Mouse (Mus musculus): ENCODE results near the gene Ablim1. TPM values are rescaled to one million over a fixed set of nuclear protein-coding genes. Genes with fewer than 3 reads are reported as not detected.
A peak's percentile ranks its signal among the peaks of the same experiment; 100 is the strongest.

Ablim1 gene
- polyA plus RNA-seq, 1 experiment from 2014 or later, result 39.3 TPM

DNA sequence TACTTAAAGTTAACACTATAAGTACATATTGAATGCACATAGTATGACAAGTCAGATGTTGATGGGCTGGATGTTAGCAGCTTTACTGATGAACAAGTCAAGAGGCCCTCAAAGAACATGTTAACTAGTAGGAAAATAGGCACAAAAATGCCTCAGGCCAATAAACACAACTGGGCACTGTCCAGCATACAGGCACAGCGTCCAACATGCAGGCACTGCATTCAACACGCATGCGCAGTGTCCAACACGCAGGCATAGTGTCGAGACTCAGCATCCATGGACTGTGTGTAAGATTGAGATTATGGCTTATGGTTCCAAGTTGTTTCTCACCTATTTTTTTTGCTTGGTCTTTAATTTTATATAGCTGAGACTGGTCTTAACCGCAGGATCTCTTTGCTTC is 92.1 kb downstream of the Ablim1 start:
- Histone ChIP-seq H3K4me1 (ENCODE audit: insufficient read depth, low read length) (peaks cover 7% of the 10 kb centered on the region; the same call in 1 of the 2 replicates), H3K27ac (ENCODE audit: low read length) (no peak overlapping the region), H3K9me3 (ENCODE audit: low read length) (no peaks in the 10 kb centered on the region), H3K4me3 (ENCODE audit: low read length) (no peak overlapping the region), H3K4me2 (replicated peaks; ENCODE audit: low read depth, low read length) (no peak overlapping the region), H3K9ac (replicated peaks; ENCODE audit: low read length) (no peak overlapping the region), H3K36me3 (ENCODE audit: insufficient read depth, low read length) (no peaks in the 10 kb centered on the region), H3K27me3 (ENCODE audit: insufficient read depth, low read length) (no peaks in the 10 kb centered on the region)
- no peak for ATAC-seq (ENCODE audit: low FRiP score, low TSS enrichment)
- 92% methylated on average over 6 of the region's 6 CpGs for WGBS

DNA sequence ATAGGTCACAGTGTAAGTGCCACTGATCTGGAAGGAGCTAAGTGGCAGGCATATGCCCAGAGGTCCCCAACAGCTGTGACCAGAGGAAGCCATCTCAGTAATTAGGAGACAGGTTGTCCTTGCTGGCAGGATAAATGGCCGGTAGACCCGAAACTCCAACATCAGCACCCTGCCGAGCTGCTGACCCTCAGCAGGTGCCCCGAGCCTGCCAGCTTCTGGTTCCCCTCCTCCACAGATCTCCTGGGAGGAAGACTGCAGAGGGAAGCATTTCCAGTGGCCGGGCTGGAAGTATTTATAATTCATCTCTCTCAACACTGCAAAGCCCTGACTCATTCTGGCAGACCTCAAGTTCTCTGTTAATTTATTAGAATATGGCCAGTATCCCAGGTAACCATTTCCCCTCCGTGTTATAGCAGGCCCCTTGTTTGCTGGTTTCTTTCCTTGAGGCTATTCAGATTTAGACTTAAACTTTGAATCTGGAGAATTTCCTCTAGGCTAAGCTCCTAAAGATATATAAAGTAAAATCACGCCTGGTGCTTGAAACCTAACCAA is 93.0 kb downstream of the Ablim1 start:
- peaks cover 7% of the 10 kb centered on the region; the same call in 1 of the 2 replicates for H3K4me1 ChIP-seq (ENCODE audit: insufficient read depth, low read length)
- H3K4me2 ChIP-seq (replicated peaks; ENCODE audit: low read depth, low read length), result no peak overlapping the region
- H3K36me3 ChIP-seq (ENCODE audit: insufficient read depth, low read length), result no peaks in the 10 kb centered on the region
- no peak overlapping the region for H3K9ac ChIP-seq (replicated peaks; ENCODE audit: low read length)
- H3K4me3 ChIP-seq (ENCODE audit: low read length), result no peak overlapping the region
- 36% methylated on average over 7 of the region's 7 CpGs for WGBS
- H3K27ac ChIP-seq (ENCODE audit: low read length), result no peak overlapping the region
- H3K9me3 ChIP-seq (ENCODE audit: low read length), result no peaks in the 10 kb centered on the region
- no peak for ATAC-seq (ENCODE audit: low FRiP score, low TSS enrichment)
- no peaks in the 10 kb centered on the region for H3K27me3 ChIP-seq (ENCODE audit: insufficient read depth, low read length)

GRCm38 (mm10) chr19:57219758-57220157 is 95.0 kb downstream of the Ablim1 start:
- Histone ChIP-seq H3K4me3 (ENCODE audit: low read length) (no peak overlapping the region), H3K36me3 (ENCODE audit: insufficient read depth, low read length) (no peaks in the 10 kb centered on the region), H3K27me3 (ENCODE audit: insufficient read depth, low read length) (no peaks in the 10 kb centered on the region), H3K4me2 (replicated peaks; ENCODE audit: low read depth, low read length) (no peak overlapping the region), H3K27ac (ENCODE audit: low read length) (no peak overlapping the region), H3K9ac (replicated peaks; ENCODE audit: low read length) (no peak overlapping the region; the same call in 1 of the 2 replicates), H3K4me1 (ENCODE audit: insufficient read depth, low read length) (peaks cover 7% of the 10 kb centered on the region; the same call in 1 of the 2 replicates), H3K9me3 (ENCODE audit: low read length) (no peaks in the 10 kb centered on the region)
- WGBS, result 72% methylated on average over 11 of the region's 11 CpGs
- no peak for ATAC-seq (ENCODE audit: low FRiP score, low TSS enrichment)

GRCm38 (mm10) chr19:57217161-57217560 is 97.6 kb downstream of the Ablim1 start:
- no peaks in the 10 kb centered on the region for H3K36me3 ChIP-seq (ENCODE audit: insufficient read depth, low read length)
- WGBS, result 61% methylated on average over 4 of the region's 4 CpGs
- H3K4me1 ChIP-seq (ENCODE audit: insufficient read depth, low read length), result peaks cover 7% of the 10 kb centered on the region; the same call in 1 of the 2 replicates
- no peak for ATAC-seq (ENCODE audit: low FRiP score, low TSS enrichment)
- H3K27me3 ChIP-seq (ENCODE audit: insufficient read depth, low read length), result no peaks in the 10 kb centered on the region
- no peak overlapping the region for H3K4me3 ChIP-seq (ENCODE audit: low read length)
- no peak overlapping the region for H3K4me2 ChIP-seq (replicated peaks; ENCODE audit: low read depth, low read length)
- no peaks in the 10 kb centered on the region for H3K9me3 ChIP-seq (ENCODE audit: low read length)
- no peak overlapping the region for H3K9ac ChIP-seq (replicated peaks; ENCODE audit: low read length)
- no peak overlapping the region for H3K27ac ChIP-seq (ENCODE audit: low read length)

GRCm38 (mm10) chr19:57215527-57215926 is 99.2 kb downstream of the Ablim1 start:
- H3K4me2 ChIP-seq (replicated peaks; ENCODE audit: low read depth, low read length), result no peak overlapping the region
- H3K36me3 ChIP-seq (ENCODE audit: insufficient read depth, low read length), result no peaks in the 10 kb centered on the region
- peaks cover 1% of the 10 kb centered on the region; the same call in 1 of the 2 replicates for H3K4me1 ChIP-seq (ENCODE audit: insufficient read depth, low read length)
- WGBS, result 69% methylated on average over 8 of the region's 8 CpGs
- no peaks in the 10 kb centered on the region for H3K9me3 ChIP-seq (ENCODE audit: low read length)
- H3K4me3 ChIP-seq (ENCODE audit: low read length), result no peak overlapping the region
- H3K27me3 ChIP-seq (ENCODE audit: insufficient read depth, low read length), result no peaks in the 10 kb centered on the region
- H3K9ac ChIP-seq (replicated peaks; ENCODE audit: low read length), result no peak overlapping the region
- no peak for ATAC-seq (ENCODE audit: low FRiP score, low TSS enrichment)
- H3K27ac ChIP-seq (ENCODE audit: low read length), result no peak overlapping the region

- H3K27ac ChIP-seq (ENCODE audit: low read length), result no peak overlapping the region
- WGBS, result 62% methylated on average over 2 of the region's 2 CpGs
- no peaks in the 10 kb centered on the region for H3K27me3 ChIP-seq (ENCODE audit: insufficient read depth, low read length)
- H3K4me1 ChIP-seq (ENCODE audit: insufficient read depth, low read length), result peaks cover 9% of the 10 kb centered on the region
- H3K4me3 ChIP-seq (ENCODE audit: low read length), result no peak overlapping the region
- no peak overlapping the region for H3K4me2 ChIP-seq (replicated peaks; ENCODE audit: low read depth, low read length)
- no peaks in the 10 kb centered on the region for H3K36me3 ChIP-seq (ENCODE audit: insufficient read depth, low read length)
- H3K9ac ChIP-seq (replicated peaks; ENCODE audit: low read length), result no peak overlapping the region
- ATAC-seq (ENCODE audit: low FRiP score, low TSS enrichment), result no peak
- no peaks in the 10 kb centered on the region for H3K9me3 ChIP-seq (ENCODE audit: low read length)
Measured at GRCm38 (mm10) chr19:57212406-57212805, 102.3 kb downstream of the Ablim1 start.

DNA sequence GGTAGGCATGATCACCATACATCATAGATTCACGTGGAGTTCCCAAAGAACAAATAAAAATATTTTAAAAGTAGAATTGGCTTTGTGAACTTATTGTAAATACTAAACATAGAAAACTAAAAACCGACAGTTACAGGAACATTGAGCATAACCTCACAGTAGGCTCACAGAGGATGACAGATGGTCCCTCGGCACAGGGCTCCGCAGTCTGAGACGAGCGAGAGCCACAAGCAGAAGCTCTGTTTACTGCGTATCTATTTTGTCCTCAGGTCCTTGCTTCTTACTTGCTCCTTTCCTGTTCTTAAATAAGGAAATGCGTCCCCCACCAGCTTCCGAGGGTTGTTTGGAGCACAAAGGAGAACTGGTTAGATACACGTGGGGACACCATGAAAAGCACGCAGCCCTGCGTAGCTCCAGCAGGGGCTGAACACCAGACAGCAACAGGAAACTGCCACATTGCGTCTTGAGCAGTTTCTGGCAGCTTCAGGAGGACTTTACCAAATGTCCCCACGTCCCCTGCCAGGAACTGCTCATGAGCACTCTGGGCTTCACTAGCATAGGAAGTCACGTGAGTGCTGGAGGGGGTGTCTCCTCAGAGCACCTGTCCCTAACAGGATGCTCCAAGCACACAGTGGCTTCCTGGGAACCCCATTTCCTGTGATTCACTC is 103.1 kb downstream of the Ablim1 start:
- Histone ChIP-seq H3K36me3 (ENCODE audit: insufficient read depth, low read length) (no peaks in the 10 kb centered on the region), H3K9ac (replicated peaks; ENCODE audit: low read length) (no peak overlapping the region), H3K9me3 (ENCODE audit: low read length) (no peaks in the 10 kb centered on the region), H3K27ac (ENCODE audit: low read length) (peak overlapping the region; percentile 30; the same call in 1 of the 2 replicates), H3K4me2 (replicated peaks; ENCODE audit: low read depth, low read length) (no peak overlapping the region), H3K4me3 (ENCODE audit: low read length) (no peak overlapping the region), H3K4me1 (ENCODE audit: insufficient read depth, low read length) (peaks cover 16% of the 10 kb centered on the region), H3K27me3 (ENCODE audit: insufficient read depth, low read length) (no peaks in the 10 kb centered on the region)
- ATAC-seq (ENCODE audit: low FRiP score, low TSS enrichment), result peak; percentile 42; the same call in 1 of the 2 replicates
- WGBS, result 77% methylated on average over 15 of the region's 15 CpGs

GRCm38 (mm10) chr19:57210924-57211323 is 103.8 kb downstream of the Ablim1 start:
- no peak overlapping the region for H3K27ac ChIP-seq (ENCODE audit: low read length)
- WGBS, result 90% methylated on average over 2 of the region's 2 CpGs
- no peak overlapping the region for H3K9ac ChIP-seq (replicated peaks; ENCODE audit: low read length)

GRCm38 (mm10) chr19:57204101-57204500 is 110.6 kb downstream of the Ablim1 start:
- no peaks in the 10 kb centered on the region for H3K9me3 ChIP-seq (ENCODE audit: low read length)
- no peaks in the 10 kb centered on the region for H3K36me3 ChIP-seq (ENCODE audit: insufficient read depth, low read length)
- H3K9ac ChIP-seq (replicated peaks; ENCODE audit: low read length), result no peak overlapping the region
- H3K4me3 ChIP-seq (ENCODE audit: low read length), result no peak overlapping the region
- ATAC-seq (ENCODE audit: low FRiP score, low TSS enrichment), result no peak
- no peak overlapping the region for H3K27ac ChIP-seq (ENCODE audit: low read length)
- H3K4me1 ChIP-seq (ENCODE audit: insufficient read depth, low read length), result peaks cover 24% of the 10 kb centered on the region
- no peak overlapping the region for H3K4me2 ChIP-seq (replicated peaks; ENCODE audit: low read depth, low read length)
- WGBS, result 64% methylated on average over 7 of the region's 7 CpGs
- H3K27me3 ChIP-seq (ENCODE audit: insufficient read depth, low read length), result no peaks in the 10 kb centered on the region

More at GRCm38 (mm10) chr19:57210924-57211323, 103.8 kb downstream of the Ablim1 start:
- Histone ChIP-seq H3K4me1 (ENCODE audit: insufficient read depth, low read length) (peaks cover 16% of the 10 kb centered on the region), H3K4me2 (replicated peaks; ENCODE audit: low read depth, low read length) (no peak overlapping the region), H3K27me3 (ENCODE audit: insufficient read depth, low read length) (no peaks in the 10 kb centered on the region), H3K9me3 (ENCODE audit: low read length) (no peaks in the 10 kb centered on the region), H3K36me3 (ENCODE audit: insufficient read depth, low read length) (no peaks in the 10 kb centered on the region), H3K4me3 (ENCODE audit: low read length) (no peak overlapping the region)
- no peak for ATAC-seq (ENCODE audit: low FRiP score, low TSS enrichment)

GRCm38 (mm10) chr19:57202554-57202953 is 112.2 kb downstream of the Ablim1 start:
- H3K9ac ChIP-seq (replicated peaks; ENCODE audit: low read length), result no peak overlapping the region
- 95% methylated on average over 1 of the region's 1 CpGs for WGBS

More at GRCm38 (mm10) chr19:57202554-57202953, 112.2 kb downstream of the Ablim1 start:
- Histone ChIP-seq H3K4me1 (ENCODE audit: insufficient read depth, low read length) (peaks cover 36% of the 10 kb centered on the region), H3K27me3 (ENCODE audit: insufficient read depth, low read length) (no peaks in the 10 kb centered on the region), H3K36me3 (ENCODE audit: insufficient read depth, low read length) (no peaks in the 10 kb centered on the region), H3K4me2 (replicated peaks; ENCODE audit: low read depth, low read length) (no peak overlapping the region), H3K4me3 (ENCODE audit: low read length) (no peak overlapping the region), H3K27ac (ENCODE audit: low read length) (no peak overlapping the region), H3K9me3 (ENCODE audit: low read length) (no peaks in the 10 kb centered on the region)
- no peak for ATAC-seq (ENCODE audit: low FRiP score, low TSS enrichment)
